Mouse (Mus musculus) lung, postnatal 0 days (tissue): ENCODE measurements around the gene Smyd1.

Source experiments
- CTCF ChIP-seq: IDR thresholded peaks from 2 replicates; pipeline ENCODE4 v1.5.1; 2016; ENCODE audit warnings: antibody characterized with exemption, mild to moderate bottlenecking
- EP300 ChIP-seq: IDR thresholded peaks from 2 replicates; pipeline ENCODE4 v1.6.1; 2016; ENCODE audit warnings: antibody characterized with exemption, mild to moderate bottlenecking, control low read depth

GRCm38 (mm10) chr6:71348006-71348405 is 26.0 kb upstream of the Smyd1 start:
- TF ChIP-seq CTCF (no peak), EP300 (no peak)
